Mouse (Mus musculus) forelimb bud, embryonic 11.5 days (tissue): ENCODE results near the gene Zdhhc13.

Experiments used
- DNase-seq: peaks from one replicate; pipeline ENCODE4 v3.0.0-alpha.2; 2012; ENCODE audit warnings: low read depth, low spot score

Zdhhc13 gene

DNA sequence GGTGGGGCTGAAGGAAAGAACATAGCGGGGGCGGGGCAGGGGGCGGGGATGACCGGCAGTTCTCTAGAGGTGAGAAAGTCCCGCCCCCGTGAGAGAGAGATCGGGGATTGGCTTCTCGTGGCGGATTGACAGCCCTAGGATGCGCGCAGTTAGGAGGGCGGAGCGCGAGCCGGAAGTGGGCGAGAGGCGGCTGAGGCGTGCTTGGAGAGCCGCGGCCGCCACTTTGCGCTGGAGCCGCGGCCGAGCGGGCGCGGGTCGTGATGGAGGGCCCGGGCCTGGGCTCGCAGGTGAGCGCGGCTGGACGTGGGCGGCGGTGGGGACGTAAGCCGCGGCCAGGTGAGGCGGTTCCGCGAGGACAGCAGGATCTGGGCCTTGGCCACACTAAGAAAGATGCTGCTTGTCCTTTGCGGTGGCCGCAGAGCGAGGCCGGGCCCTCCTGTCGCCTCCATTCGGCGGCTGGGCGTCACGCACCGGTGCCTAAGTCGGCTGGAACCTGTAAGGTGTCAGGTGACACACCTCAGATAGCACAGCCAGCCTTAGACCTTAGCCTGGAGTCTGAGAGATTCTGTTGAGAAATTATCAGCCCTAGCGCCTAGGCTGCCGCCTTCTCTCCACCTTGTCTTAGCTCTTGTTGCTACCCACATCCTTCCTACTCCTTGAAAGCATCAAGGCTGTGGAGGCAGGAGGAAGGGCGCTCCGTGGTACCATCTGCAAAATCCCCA lies at the start of gene Zdhhc13:
Gene Zdhhc13, plus strand, starts transcription at position 153 of the 722 bp plus-strand sequence.
- DNase-seq: peak; percentile 90

DNA sequence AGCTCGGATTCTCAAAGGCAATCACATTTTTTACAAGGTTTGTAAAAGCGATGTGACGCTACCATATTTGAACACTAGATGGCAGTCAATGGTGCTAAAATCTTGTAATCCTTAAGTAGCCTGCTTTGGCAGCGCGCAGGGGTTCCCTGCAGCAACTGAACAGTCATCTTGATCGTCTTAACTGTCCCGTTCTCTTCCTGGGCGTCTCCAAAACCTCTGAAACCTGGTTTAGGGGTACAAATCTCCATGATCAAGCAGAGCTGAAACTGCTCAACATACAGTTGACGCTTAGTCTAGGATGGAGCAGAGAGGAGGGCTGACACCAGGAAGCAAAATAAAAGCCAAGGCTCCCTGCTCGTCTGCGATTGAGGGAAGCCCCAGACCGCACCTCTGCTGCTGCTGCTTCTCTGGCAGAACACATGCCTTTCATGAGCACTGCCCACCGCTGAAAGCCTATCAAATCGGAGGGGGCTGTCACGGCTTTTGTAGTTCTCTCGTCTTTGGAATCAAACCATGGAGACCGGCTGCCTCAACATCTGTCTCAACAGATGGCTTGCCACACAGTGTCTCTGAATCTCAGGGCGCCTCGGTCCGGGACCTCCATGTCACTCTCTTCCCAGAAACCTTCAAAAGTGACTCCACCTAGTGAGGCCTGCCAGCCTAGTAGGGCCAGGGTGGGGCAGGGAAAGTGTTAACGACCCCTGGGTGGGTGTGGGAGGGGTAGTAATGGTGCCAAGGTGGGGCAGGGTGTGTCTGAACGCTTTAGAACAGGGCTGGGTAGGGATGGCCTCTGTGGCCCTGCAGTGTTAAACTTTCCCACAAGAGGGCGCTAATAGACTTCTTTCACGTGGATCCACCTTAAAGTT lies 39.3 kb upstream of the Zdhhc13 start:
- DNase-seq: peak; percentile 94

DNA sequence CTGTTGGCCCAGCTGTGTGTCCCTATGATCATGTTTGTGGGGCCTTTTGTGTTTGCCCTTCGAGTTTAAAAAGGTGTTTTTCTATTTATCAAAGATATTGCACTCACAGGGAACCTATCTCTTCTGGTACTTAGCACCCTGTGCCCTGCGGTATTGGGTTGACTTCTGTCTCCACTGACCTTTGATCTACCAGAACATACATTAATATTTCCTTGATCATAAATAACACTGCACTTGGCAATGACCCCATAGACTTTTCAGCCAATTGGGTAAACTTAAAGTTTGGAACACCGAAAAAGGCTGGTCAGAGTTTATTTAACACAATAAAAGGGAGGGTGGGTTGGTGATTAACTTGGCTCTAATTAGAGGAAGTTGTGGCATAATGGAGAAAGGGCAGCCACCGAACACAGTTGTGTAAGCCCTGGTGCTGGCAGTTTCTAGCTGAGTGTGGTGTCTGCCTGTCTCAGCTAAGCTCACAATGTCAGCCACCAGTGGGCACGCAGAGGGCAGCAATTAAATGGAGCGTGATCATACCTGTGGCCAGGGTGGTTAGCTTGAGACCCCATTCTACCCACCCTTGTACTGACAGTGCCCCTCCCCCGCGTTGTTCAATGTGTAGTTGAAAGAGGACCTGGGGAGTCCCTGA lies 38.5 kb upstream of the Zdhhc13 start:
- no peak for DNase-seq

DNA sequence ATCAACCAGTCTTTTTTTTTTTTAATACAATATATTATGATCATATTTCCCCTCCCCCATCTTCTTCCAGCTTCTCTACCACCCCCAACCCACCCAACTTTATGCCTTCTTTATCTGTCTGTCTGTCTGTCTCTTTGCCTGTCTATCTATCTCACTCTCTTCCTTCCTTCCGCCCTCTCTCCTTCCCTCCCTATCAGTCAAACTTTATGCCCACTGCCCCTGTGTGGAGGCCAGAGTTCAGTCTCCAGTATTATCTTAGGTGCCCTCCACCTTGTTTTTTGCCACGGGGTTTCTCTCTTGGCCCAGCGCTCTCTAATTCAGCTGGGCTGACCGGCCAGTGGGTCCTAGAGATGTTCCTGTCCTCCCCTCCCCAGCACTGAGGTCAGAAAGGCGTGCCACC lies 37.6 kb upstream of the Zdhhc13 start:
- no peak for DNase-seq

DNA sequence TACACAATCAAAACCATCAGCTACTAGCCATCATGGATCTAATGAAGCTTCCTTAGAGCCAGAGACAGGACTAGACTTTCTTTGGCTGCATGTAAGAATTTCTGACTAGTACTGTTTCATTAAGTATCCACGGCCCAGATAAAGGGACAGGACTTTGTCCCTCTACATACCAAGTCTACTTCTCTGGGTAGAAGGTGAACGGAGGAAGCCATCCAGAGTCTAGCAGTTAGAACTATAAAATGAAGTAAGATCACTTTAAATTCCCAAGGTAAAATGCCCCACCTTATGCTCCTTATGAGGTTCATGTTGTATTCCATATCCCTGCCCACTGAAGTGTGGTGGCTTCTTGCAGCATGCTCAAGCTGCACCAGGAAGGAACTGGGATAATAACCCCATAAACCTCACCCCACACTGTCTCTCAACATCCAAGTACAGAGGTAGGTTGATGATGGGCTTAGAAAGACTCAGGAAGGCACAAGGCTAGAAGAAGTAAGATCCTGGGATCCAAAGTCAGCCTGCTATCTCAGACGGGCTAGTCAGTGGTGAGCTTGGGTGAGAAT lies 34.3 kb upstream of the Zdhhc13 start:
- no peak for DNase-seq

DNA sequence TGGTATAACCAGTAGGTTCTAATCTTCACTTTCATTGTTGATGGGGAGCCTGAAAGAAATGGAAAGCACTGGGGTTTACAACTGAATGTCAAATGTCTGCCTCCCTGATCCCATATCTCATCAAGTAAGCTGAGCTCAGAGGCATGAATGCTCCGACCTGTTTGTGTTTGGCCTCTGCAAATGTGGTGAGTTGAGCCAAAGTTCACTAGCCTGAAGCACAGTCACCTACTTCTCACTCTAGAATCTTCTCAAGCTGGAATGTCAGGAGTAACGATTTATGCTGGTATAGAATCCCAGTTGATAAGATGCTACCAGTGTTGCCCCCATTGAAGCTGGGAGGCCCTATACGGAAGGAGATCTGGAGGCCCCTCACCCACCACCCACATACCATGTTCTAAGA lies 33.0 kb upstream of the Zdhhc13 start:
- no peak for DNase-seq

DNA sequence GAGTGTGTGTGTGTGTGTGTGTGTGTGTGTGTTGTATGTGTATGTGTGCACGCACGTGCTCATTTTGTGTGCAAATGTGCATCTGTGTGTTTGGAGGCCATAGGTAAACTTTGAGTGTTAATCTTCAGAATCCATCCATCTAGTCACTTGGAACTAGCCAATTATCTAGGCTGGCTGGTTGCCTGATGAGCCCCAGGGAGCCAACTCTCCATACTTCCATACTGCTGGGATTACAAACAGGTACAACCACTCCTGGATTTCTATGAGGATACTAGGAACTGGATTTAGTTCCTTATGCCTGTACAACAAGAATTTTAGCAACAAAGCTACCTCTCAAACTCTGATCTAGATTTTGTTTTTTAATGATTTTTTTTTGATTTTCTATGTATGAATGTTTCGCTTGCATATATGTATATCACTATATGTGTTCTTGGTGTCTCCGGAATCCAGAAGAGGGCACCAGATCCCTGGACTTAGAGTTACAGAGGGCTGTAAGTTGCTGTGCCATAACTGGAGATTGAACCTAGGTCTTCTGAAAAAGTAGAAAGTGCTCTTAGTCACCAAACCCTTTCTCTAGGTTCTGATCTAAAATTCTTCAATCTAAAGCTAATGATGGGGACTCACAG lies 32.4 kb upstream of the Zdhhc13 start:
- no peak for DNase-seq

DNA sequence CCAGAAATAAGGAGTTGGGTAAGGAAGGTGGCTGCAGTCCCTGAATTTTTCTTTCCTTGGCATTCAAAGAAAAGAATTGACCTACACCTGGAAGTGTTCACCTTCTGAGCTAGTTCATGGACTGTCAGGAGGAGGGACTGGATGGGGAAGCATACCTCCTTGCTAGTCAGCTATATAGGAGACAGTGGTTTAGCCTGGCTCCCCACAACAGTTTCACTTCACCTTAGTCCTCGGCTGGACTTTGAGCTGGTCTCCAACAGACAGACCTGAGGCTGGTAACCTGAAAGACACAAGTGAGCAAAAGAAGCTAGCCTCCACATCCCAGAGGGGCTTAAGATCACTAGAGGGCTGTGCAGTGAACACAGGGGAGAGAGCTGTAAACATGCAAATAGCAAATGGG lies 30.7 kb upstream of the Zdhhc13 start:
- no peak for DNase-seq

DNA sequence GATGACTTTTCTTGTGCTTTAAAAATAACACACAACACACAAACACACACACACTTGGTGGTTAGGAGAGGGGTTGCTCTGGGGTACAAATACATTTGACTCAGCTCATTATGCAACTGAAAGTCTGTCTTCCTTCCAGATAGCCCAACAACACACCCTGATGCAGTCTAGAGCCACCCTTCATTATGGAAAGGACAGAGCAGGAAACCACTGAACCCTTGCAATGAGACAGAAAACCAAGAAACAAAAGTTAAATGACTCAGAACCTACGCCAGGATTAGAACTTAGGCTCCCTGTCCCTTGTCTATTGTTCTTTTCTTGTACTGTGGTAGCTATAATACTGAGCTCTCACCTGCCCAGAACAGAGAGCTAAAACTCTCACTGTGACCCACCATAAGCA lies 28.0 kb upstream of the Zdhhc13 start:
- no peak for DNase-seq

DNA sequence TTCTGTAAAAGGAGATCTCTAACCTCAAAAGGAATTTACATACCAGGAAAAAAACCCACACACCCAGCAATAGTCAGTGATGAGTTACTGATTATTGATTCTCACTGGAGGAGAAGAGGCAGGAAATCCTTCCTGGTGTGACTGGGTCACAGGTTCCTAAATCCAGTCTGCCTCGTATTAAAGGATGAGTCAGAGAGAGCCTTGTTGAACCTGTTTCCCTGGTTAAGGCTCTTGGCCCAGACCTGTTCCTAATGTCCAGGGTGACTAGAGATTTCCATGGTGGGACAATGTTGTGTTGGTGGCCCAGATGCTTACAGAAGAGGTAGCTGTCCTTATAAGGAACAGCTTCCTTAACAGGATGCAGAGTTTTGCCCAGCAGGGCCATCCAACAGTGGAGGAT lies 26.5 kb upstream of the Zdhhc13 start:
- DNase-seq: no peak

DNA sequence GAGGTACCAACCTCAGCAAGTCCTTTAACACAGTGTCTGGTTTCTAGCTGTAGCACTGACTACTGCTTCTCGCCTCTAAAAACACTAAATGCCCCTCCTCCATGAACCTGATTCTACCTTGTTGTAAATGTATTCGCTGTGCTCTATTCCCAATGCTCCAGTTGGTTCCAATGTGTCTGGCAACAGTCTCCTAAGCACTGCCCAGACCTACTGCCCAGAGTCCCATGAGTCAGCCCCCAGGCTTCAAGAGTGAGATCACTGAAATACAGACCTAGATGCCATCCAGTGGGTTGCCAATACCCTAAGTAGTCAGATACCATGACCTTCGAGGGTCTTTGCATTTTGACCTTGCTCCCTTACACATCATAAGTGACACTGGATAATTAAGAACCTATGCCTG lies 26.1 kb upstream of the Zdhhc13 start:
- DNase-seq: no peak

DNA sequence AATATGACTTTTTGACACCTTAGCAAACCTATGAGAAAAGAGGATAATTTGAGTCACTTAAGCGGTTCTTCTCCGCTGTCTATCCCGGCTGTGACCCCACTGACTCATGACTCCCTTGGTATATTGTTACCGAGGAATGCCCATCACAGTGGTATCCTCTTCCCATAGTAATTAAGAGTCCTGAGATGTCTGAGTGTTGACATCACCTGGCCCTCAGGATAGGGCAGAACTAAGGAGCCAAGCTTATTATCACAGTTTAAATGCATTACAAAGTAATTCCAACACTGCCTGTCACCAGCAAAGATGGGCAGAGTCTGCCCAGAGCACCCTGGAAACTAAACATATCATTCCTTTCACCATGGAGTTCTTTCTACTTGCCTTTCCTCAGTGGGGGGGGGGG lies 22.8 kb upstream of the Zdhhc13 start:
- DNase-seq: no peak

DNA sequence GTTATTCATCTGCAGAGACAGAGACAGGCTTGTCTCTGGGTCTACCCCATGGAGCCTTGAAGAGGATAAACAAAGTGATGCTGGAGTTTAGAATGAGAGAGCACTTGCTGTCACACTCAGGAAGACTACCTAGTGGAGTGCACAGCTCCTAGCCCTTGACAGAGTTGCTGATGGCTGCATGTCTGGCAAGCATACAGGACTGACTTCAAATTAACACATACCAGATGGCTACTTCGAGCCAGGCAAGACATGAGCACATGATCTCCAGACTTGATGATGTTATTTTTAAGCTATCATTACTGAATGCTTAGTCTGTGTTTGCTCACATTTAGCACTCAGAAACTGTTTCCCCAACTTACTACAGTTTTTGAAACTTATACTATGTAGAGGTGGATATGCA lies 19.1 kb upstream of the Zdhhc13 start:
- DNase-seq: no peak

DNA sequence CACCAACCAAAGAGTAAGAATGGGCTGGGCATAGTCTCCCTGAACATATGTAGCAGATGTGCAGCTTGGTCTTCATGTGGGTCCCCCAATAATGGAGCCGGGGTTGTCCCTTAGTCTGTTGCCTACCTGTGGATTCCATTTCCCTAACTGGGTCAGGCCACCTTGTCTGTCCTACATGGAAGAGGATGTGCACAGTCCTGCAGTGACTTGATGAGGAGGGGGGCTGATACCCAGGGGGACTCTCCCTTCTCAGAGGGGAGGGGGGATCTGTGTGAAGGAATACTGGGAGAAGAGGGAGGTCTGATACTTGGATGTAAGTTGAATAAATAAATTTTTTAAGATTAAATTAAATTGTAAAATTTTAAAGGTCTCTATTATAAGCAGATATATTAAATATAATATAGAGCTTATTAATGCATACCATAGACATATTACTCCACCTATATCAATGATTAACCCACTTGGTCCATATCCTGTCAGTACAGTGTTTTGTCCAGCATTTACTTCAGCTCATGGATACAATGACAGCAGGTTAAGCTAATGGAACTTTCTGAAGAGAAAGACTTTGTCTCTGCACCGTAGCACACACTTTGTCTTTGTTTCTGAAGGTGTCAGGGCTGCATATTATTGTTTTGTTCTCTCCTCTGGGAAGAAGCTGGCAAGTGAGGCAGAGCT lies 16.6 kb upstream of the Zdhhc13 start:
- DNase-seq: no peak

DNA sequence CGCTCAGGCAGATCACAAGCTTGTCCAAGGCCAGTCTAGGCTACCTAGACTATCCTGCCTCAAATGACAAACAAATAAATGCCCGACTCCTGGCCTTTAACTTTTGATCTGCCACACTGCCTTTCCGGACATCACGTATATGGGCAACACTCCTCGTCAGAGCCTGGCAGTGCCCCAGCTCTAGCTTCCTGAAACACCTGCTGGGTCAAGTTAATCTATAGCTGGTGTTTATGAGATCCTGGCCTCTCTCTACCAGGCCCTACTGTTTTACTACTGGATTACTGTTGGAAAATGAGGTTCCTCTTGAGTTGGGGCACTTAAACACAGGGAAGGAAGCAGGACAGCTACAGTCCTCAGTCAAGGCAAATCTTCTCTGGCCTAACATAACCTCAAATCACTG lies 15.5 kb upstream of the Zdhhc13 start:
- no peak for DNase-seq

DNA sequence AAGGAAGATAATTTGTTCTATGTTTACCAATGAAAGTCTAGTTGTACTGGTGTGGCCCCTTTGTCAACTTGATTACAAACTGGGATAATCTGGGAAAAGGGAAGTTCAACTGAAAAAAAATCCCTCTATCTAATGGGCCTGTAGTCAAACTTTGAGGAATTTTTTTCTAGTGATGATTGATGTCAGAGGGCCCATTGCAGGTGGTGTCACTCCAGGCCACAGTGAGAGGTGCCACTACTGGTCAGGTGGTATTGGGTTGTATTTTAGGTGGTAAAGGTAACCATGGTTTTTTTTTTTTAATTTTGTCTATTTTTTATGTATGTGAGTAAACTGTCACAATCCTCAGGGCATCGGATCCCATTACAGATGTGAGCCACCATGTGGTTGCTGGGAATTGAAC lies 14.2 kb upstream of the Zdhhc13 start:
- no peak for DNase-seq

DNA sequence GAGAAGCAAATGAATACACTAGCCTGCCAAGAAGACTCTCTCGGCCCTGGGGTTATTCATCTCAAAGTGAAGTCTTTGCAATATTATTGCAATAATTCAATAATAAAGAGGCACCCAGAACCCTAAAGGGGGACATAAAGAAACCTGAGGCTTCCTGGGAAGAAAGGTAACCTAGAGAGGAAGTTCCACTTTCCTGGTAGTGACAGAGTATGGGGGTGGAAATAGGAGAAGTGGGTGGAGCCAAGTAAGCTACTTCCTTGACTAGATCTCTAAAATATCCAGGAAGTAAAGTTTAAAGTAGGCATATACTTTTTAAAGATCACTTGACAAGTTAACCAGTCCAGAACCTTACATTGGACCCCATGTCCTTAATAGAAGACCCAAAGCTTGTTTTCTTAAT lies 13.4 kb upstream of the Zdhhc13 start:
- no peak for DNase-seq

DNA sequence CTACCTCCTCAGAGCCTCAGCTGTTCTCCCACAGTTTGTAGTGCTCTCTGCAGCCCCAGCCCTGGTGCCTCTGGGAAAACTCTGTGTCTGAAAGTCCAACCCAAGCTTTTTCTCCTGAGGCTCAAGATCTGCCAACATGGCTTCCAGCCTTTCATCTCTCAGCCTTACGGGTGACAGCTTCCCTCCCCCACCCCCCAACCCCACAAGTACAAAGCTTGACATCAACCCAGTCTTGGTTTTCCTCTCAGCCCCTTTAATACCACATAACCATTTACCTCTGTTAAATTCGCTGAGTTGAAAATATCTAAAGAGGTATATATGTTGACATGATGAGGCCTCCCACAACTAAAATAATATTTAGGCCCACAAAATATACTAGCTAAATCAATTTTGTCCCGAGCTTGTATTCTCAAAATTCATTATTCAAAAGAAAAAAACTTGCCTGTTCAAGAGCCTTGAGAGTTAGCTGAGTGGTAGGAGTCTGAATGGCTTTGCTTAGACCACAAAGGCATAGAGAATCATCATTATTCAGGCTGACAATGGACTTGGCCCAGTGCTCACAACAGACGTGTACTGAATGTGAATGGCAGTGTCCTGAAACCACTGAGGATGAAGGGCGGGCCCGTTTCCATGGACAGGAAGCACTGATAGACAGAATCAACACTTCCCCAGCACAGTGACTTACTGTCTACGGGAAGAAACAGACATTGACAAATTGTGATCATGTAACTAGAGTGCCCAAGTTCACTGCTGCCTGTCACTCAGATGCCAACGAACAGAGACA lies 10.9 kb upstream of the Zdhhc13 start:
- no peak for DNase-seq

DNA sequence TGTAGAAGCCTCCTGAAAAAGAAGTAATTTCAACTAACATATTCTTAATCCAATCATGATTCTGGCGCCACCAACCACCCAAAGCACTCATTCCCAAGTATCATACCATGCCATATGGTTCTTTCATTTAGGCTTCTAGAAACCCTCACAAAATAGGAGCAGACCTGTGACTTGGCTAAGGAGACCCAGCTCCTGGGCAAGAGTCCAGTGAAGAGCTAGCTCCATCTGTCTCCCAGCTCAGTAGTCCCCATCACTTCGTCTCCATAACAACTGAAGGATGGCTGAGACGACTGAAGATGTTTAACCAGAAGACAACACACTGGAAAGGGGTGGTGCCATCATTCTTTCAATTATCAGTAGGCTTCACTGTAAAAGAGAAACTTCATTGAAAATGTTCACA lies 9.7 kb upstream of the Zdhhc13 start:
- no peak for DNase-seq

DNA sequence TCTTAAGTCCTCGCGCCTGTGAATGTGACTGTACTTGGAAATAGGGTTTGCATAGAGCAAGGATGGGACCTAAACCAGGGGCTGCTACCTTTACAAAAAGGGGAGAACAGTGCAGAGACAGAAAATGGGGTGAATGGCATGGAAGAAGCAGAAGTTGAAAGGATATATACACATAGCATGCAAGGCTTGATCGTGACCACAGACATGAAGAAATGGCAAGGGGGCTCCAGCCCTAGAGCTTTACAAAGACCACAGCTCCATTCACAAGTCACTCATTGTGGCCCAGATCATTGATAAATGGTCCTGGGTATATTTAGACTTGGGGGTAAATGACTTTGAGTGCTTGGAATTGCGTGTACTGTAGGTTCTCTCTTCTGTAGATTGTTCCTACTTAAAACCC lies 6.4 kb upstream of the Zdhhc13 start:
- DNase-seq: no peak
